Mouse (Mus musculus): ENCODE data around the gene C1ql4.
"Not testable (repeated sequence)": the region's sequence is repeated elsewhere in the genome, so short reads cannot be mapped to it uniquely, and the experiment has no call there.

C1ql4 gene

DNA sequence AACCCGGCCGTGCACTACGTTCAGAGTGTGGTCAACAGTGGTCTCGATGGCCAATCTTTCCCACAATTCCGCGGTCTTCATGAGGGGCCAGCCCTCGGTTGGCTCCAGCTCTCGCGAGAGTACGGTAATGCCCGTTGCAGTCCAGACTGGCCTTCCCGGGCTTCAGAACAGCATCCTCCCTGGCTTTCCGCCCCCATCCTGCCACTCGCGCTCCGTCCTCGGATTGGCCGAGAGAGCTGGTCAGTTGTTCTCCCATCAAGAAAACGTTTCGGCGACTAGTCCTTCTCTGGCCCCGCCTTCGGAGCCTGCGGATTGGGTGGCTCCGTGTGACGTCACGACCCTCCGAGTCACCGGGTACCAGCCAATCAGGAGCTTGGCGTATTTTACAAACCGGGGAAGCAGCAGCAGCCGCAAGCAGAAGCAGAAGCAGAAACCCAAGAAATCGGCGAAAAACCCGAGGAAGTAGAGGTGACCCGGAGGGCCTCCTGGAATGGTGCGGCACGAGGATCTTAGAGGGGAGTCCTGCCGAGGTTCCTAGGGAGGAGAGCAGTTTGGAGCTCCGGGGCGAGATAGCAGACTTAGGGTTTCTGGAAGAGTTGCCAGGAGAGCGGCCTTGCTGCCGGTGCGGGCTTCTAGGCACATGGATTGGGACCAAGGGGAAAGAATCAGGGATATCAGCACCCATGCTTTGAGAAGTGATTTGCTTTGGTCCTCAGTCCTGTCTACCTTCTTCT is 12.8 kb downstream of the C1ql4 start:
- peak; percentile 99 for DNase-seq (ENCODE audit: extremely low read depth, low read depth)

DNA sequence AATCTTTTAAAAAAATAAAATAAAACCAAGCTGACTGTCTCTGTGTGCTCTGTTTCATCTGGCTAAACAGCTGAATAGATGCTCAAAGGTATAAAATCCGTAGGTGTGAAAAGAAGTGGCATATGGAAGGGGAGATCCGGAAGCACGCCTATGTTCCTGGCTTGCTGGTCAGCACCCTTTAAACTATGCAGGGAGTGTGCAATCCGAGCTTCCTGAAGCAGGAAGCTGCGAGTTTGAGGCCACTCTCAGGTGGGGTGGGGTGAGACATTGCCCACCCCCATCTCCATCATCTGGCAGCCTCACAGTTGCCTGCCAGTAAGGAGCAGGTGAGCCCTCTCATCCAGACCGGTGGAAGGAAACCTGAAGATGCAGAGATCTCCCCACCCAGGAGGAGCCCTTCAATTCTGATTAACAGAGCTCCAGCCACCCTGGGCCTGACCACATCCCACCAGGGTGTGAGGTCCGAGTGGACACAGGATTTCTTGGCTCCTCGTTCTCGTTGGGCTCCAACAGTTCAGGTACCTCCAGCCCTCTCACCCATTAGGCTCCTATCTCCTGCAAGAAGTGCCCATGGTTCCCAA is 13.5 kb downstream of the C1ql4 start, which contains the start of gene Troap:
Gene Troap (plus strand): TSS at position 557 of the 581 bp plus-strand sequence.
- peak; percentile 22 for DNase-seq (ENCODE audit: extremely low read depth, low read depth)

DNA sequence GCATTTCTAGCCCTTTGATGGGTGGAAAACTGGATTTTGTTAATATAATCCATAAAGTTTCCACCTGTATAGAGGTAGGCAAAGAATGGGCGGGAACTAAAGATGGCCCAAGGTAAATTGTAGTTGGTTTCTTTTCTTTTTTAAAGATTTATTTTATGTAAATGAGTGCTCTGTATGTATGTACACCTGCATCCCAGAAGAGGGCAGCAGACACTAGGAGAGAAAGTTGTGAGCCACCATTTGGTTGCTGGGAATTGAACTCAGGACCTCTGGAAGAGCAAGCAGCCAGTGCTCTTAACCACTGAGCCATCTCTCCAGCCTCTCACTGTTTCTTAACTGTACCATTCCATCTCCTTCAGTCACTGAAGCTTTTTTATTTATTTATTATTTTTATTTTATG is 15.6 kb downstream of the C1ql4 start:
- DNase-seq (ENCODE audit: extremely low read depth, low read depth) = no peak

DNA sequence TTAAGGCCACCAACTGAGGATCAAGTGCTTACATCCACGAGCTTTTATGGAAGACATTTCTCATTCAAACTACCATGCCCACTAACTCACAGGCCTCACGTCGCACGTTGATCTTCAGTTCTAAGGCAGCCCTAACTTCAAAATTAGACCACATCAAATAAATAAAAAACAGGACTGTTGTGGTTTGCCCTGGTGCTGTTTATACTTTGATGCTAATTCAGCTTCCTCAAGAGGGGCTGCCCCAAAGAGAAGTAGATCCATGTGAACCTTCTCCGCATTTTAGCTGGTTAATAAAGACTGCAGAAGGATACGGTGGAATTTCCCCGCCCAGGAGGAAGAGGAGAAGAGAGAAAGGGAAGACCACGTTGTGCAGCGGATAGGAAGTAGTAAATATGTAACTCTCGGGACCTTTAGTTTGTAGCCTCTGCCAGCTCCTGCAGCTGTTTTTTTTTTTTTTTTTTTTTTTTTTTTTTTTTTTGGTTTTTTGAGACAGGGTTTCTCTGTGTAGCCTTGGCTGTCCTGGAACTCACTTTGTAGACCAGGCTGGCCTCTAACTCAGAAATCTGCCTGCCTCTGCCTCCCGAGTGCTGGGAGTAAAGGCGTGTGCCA is 22.0 kb downstream of the C1ql4 start:
- no peak for DNase-seq (ENCODE audit: extremely low read depth, low read depth)

DNA sequence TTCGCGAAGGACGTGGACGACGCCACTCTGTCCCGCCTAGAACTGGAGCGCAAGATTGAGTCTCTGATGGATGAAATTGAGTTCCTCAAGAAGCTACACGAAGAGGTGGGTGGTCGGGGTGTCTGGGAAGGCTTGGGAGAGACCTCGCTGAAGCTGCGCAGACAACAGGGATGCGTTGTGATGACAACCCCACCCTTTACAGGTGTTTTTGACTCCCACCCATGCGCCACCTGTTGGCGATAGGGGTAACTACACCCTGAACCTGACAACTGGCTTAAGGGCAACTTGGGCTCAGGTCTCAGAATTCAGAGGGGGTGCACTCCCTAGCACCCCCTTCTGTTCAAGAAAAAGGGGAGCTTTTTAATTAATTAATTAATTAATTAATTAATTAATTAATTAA is 31.3 kb downstream of the C1ql4 start:
- no peak for DNase-seq (ENCODE audit: extremely low read depth, low read depth)

DNA sequence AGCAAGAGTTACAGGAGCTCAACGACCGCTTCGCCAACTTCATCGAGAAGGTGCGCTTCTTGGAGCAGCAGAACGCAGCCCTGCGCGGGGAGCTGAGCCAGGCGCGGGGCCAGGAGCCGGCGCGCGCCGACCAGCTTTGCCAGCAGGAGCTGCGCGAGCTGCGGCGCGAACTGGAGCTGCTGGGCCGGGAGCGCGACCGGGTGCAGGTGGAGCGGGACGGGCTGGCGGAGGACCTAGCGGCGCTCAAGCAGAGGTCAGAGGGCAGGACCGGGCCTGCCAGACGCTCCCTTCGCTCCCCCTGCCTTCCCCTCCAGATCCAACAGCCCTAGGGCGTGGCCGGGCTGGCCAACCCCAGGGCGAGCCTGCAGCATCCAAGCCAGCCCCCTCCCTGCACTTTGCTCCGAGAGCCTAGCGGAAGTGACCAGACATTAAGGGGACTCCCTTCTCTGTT is 32.1 kb downstream of the C1ql4 start:
- DNase-seq (ENCODE audit: extremely low read depth, low read depth) = no peak

DNA sequence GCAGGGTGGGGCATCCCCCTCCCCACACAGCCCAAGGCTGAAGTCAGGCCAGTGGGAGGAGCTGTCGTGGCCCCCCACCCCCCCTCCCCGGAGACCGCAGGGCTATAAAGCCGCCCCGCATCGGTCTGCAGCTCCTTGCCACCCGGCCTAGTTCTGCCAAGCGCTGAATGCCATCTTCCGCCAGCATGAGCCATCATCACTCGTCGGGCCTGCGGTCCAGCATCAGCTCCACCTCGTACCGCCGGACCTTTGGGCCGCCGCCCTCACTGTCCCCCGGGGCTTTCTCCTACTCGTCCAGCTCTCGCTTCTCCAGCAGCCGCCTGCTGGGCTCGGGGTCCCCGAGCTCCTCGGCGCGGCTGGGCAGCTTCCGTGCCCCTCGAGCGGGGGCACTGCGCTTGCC is 32.6 kb downstream of the C1ql4 start, which contains the start of gene Prph:
Gene Prph (plus strand): TSS at position 135 of the 400 bp plus-strand sequence.
- no peak for DNase-seq (ENCODE audit: extremely low read depth, low read depth)

DNA sequence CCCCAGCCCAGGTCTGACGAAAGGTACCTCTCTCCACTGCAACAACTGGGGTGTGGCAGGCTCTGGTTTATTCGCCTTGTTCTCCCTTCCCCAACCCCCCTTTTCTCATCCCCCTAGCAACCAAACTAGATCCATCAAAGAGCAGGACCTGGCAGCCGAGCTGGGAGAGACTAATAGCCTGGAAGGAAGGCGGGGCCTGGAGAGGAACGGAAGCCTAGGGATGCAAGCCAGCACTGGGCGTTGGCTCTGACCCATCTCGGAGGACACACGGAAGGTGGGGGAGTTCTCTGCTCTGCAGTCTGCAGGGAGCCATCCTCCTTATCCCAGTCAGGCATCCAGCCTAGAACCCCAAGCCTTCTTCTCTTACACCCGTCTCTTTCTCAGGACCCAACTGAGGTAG is 34.2 kb downstream of the C1ql4 start:
- no peak for DNase-seq (ENCODE audit: extremely low read depth, low read depth)

DNA sequence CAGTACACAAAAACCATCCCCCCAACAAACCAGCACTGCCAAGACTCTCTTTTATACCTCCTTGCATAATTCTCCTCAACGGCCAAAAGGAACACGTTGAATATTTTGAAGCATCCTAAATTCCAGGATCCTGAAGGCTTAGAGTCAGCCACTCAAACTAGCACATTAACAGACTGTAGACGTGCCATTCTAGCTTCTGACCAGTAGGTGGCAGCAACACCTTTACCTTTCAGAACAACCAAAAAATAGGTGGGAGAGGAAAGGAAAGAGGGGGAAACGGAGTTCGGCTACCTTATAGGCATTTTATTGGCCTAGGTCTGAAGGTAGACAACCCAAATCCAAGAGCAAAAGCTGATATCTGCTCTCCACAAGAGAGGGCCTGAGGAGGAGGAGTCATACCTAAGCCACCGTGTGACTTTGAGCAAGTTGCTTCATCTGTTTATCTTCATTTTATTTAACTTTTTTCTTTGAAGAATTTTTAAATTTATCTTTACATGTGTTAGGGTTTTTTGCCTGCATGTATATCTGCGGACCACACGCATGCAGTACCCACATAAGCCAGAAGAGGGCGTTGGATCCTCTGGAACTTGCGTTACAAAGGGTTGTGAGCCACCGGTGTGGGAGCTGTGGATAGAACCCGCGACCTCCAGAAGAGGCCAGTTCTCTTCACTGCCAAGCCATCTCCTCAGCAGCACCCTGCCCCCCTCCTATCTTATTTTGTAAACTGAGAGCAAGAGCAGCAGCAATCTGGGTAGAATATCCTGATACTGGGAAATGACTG is 38.0 kb downstream of the C1ql4 start:
- DNase-seq (ENCODE audit: extremely low read depth, low read depth) = peak; percentile 60

DNA sequence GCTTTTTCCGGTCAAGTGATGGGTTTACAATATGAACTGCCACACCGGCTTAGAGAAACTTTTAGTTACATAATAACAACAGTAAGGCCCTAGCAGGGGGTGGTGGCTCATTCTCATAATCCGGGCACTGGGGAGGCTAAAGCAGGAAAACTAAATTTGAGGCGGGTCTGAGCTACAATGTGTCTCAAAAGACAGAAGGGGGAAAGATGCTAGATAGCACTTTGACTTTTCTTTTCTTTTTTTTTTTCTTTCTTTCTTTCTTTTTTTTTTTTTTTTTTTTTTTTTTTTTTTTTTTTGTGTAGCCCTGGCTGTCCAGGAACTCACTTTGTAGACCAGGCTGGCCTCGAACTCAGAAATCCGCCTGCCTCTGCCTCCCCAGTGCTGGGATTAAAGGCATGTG is 41.9 kb downstream of the C1ql4 start:
- not testable (repeated sequence) for DNase-seq (ENCODE audit: extremely low read depth, low read depth)

DNA sequence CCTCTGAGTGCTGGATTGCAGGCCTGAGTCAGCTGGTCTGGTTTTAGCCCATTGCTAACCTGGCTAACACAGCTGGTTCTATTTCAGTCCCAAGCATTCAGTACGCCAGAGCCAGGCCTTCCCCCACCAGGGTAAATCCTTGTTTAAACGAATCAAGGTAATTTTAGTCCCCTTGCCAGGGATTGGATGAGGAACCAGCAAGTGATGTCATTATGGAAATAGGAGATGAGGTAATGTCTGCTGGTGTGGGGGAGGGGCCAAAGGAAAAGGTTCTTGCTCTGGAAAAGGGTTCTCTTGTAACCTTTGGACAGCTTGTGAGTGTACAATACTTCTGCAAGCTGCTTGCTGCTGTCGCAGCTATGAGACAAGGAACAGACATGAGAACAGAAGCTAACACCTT is 42.8 kb downstream of the C1ql4 start:
- no peak for DNase-seq (ENCODE audit: extremely low read depth, low read depth)

DNA sequence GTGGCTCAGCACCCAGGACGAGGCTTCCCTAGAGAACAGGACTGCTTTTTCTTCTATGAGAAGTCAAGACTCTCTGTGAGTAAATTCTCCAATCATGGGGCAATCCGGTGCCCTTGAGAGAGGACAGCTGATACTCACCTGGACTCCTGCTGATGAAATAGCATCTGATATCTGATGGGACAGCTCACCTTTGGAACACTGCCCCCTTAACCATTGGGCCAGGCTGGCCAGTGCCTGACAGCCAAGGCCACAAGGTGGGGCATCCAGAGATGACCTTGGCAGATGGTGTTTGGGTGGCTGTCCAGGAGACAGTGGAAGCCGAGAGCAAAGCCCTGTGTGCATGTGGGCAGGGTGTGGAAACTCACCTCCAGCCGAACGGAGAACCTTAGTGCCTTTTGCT is 45.3 kb downstream of the C1ql4 start:
- DNase-seq (ENCODE audit: extremely low read depth, low read depth) = no peak

DNA sequence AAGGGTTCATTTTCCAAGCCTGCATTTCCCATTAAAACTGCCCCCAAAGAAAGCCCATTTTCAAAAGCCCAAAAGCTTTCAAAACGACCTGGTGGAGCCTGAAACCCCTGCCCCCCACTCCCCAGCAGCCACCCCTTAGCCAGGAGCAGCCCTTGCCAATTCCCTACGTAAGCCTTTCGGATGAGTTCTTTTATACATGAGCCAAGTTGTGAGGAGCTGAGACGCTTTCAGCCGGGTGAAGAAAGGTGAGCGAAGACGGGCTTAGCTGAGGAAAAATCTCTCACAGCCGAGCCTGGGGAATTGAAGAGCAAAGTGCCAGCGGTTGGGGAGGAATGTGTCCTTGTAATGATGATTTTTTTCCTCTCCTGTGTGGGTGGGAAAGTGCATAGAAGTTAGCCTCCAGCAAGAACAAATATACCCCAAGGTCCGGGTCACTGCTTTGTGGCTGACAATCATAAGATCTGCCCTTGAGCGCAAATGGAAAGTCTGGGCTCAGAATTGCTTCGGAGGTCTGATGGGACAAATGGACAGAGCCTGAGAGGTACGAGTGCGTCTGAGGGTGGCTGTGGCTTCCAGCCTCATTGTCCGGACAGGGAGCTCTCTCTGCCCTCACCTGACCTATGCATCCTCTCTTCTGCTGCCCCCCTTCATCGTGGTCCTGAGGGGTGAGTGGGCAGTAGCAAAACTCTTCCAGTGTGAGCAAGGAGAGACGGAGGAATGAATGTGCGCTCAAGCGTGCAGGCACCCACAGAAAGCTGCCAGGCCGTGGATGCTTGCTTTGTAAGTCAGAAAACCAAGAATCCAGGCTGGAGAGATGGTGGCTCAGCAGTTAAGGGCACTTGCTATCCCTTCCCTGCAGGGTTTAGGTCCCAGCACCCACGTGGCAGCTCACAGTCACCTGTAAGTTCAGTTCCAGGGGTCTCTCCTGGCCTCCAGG is 46.4 kb downstream of the C1ql4 start:
- DNase-seq (ENCODE audit: extremely low read depth, low read depth) = no peak

DNA sequence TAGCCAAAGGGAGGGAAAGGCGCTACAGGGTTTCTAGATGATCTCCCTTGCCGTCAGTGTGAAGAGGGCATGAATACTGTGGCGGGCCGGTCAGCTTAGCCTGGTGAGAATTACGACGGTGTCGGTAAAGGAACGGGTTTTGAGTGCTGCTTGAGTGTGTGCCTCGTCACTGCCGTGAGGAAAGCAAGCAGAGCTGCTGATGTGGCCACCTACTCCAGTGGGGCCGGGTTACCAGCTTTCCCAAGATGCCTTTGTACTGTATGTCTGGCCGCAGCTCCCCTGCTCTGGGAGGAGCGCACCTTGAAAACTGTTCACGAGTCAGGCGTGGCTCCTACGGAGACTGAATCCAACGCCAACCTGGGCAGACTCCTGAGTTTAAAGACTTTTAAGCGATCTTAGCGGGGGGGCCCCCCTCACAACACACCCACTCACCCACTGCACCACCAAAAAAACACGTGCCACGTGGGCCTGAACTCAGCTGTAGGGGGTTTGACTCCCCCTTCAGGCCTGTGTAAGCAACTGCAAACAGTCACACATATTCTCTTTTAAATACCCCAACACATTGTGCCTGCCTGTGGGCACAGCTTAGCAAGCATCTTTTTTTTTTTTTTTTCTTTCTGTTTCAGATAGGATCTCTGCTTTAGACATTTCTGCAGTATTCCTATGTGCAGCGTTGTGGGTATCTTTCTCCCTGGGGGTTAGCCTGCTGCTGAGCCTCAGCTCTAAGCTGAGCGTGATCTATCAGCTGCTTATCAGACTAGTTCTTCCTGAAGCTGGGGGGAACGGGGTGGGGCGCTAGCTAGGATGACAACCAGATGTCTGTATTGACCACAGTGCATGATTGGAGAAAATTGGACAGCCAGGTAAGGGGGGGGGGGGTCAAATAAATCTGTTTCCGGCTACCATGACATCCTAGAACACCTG is 47.4 kb downstream of the C1ql4 start:
- peak; percentile 39 for DNase-seq (ENCODE audit: extremely low read depth, low read depth)

DNA sequence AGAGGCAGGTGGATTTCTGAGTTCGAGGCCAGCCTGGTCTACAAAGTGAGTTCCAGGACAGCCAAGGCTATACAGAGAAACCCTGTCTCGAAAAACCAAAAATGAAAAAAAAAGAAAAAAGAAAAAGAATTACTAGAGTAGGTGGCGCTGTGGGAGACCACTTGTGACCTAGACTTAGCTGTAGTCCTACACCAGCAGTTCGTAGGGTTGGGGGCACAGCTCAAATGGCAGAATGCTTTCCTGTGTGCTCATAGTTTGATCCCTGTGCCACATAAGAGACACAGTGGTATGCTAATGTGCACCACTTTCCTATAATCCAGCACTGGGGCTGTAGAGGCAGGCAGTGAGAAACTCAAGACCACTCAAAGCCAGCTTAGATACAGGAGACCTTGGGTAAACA is 48.3 kb downstream of the C1ql4 start:
- no peak for DNase-seq (ENCODE audit: extremely low read depth, low read depth)

DNA sequence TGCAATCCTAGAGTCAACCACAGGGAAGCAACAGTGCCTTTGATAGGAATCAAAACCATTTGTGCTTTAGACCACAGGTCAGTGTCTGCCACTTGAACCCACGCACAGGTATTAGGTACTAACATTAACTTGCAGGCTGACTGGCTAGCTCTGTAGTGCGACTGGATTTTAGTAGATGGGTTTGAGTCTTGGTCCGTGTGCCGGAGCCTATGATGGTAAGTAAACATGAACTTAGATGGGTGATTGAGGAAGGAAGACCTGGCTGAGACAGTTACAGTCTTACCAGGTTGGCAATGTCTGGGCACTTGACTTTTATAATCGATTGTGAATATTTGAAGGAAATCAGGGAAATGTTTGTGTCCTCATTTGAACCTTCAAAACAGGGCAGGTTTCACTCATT is 48.8 kb downstream of the C1ql4 start:
- DNase-seq (ENCODE audit: extremely low read depth, low read depth) = no peak

DNA sequence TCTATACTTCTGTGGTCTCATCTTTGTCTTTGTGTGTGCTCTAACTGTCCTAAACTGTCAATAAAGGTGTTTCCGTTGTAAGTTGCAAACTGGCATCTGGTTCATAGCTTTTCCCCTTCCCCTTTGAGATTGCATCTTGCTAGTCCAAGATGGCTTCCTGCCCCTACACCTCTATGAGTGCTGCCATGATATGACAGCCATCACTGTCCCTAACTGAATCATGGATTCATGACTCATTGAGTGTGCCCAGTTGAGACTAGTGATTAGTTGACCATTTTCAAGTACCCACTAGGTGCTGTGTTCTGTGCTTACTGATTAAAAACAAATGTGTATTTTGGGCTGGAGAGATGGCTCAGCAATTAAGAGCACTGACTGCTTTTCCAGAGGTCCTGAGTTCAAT is 49.6 kb downstream of the C1ql4 start:
- DNase-seq (ENCODE audit: extremely low read depth, low read depth) = no peak

DNA sequence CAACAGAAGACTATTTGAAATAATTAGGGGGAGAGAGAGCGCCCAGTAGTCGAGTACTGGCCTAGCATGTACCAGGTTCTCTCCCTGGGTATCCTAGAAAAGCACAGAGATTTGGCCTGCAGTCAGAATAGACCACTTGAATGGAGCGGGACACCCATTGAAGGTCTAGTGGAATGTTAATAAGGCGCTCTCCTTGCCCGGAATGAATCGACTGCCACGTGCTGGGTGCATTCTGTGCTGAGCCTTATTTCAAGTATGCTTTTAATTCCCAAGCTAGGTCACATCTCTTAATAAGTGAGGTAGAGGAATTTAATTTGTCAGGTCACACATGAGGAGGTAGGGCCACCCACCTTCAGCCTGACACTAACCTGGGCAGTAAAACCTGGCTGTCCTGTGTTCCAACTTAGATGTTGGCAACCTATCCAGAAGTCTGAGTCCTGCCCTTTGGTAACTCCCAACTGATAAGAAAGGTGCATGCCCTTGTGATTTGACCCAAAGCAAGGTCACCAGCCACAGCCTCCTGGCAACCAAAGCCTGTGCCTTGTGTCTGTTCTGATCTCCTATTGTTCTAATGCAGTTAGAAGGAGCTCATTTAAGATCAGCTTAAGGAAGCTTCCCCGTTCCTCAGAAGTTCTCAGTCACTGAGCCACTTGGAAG is 51.2 kb downstream of the C1ql4 start:
- DNase-seq (ENCODE audit: extremely low read depth, low read depth) = no peak

DNA sequence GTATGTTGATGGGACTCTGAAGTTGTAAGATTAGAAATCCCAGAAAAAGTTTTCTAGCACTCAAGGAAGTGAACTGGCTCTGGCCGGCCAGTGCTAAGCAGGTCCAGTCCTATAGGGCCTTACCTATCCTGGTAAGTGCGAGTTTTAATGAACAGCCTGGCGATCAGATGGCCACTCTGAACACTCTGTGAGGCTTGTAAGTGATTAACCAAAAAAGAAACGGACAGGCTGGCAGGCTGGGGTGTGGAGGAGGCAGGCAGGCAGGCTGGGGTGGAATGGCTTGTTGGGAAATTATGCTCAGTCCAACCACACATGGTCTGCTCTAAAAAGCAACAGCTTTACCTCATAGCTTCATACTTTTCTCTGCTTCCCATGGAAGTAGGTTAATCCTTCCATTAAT is 52.2 kb downstream of the C1ql4 start:
- DNase-seq (ENCODE audit: extremely low read depth, low read depth) = no peak
